Mouse (Mus musculus) C2C12 (cell line): ENCODE measurements around the gene Spag7.

Source experiments
- CEBPB ChIP-seq: IDR thresholded peaks from one replicate; pipeline ENCODE4 v1.6.1; 2011; ENCODE audit warnings: low read depth, mild to moderate bottlenecking, control low read depth, moderate library complexity
- CTCF ChIP-seq: IDR thresholded peaks from one replicate; pipeline ENCODE4 v1.5.1; 2011; ENCODE audit not compliant: control insufficient read depth, insufficient read depth, insufficient read length
- MAX ChIP-seq: IDR thresholded peaks from one replicate; pipeline ENCODE4 v1.6.1; 2011; ENCODE audit warnings: mild to moderate bottlenecking, control low read depth
- MYOD1 ChIP-seq: IDR thresholded peaks from one replicate; pipeline ENCODE4 v1.6.1; 2011; ENCODE audit warnings: low read depth; ENCODE audit not compliant: control insufficient read depth, insufficient read length
- MYOG ChIP-seq: IDR thresholded peaks from one replicate; pipeline ENCODE4 v1.6.1; 2011; ENCODE audit not compliant: control insufficient read depth, insufficient read length; ENCODE audit errors: extremely low read depth

DNA sequence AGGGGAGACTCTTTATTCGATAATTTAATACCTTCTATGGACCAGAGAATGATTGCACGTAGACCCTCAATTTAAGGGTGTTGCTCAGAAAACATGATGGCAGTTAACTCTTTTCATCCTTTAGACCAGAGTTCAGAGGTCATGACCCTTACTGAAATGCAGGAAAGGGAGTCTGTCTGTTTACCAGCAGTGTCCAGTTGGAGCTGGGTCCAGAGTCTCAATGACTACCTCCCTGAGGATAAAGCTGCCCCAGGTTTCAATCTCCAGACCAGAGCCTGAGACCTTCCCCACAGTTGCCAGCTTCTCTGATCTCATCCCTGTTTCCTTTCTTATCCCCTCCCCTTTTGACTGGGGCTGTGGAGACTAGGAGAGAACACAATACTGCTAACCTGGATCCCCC, 9.4 kb upstream of the Spag7 start:
- TF ChIP-seq CTCF = no peak
- no peak for TF ChIP-seq MYOG
- TF ChIP-seq MAX = no peak
- no peak for TF ChIP-seq MYOD1
- no peak for TF ChIP-seq CEBPB
